Mouse (Mus musculus) G1E-ER4 (cell line): ENCODE data around the gene Gm17018. TPM values are rescaled to one million over a fixed set of nuclear protein-coding genes. Genes with fewer than 3 reads are reported as not detected.

Experiments
- GATA1 ChIP-seq: IDR thresholded peaks from one replicate; pipeline ENCODE4 v1.8.0; 2012; ENCODE audit warnings: low read length, inconsistent platforms
- polyA plus RNA-seq: library from polyadenylated mRNA; stranded (reverse); fragments of >175 nt; gene quantifications from 2 replicates; pipeline ENCODE4 v1.2.3, GENCODE M21; 2012

Gm17018 gene
- polyA plus RNA-seq, result 12.5 and 14.7 TPM in 2 replicates

- no peak for TF ChIP-seq GATA1
These were observed at the start of gene Gm17018, which contains the start of gene Poll for GRCm38 (mm10) chr19:45560153-45560890. Gene Gm17018, plus strand, starts transcription at chr19:45560615. Gene Poll, minus strand, starts transcription at chr19:45560531.

- TF ChIP-seq GATA1, result no peak
These were observed 49.7 kb upstream of the Gm17018 start for GRCm38 (mm10) chr19:45510680-45511079.

GRCm38 (mm10) chr19:45511406-45511805 is 49.0 kb upstream of the Gm17018 start:
- TF ChIP-seq GATA1, result no peak

GRCm38 (mm10) chr19:45515341-45515740 is 45.1 kb upstream of the Gm17018 start:
- TF ChIP-seq GATA1, result no peak

DNA sequence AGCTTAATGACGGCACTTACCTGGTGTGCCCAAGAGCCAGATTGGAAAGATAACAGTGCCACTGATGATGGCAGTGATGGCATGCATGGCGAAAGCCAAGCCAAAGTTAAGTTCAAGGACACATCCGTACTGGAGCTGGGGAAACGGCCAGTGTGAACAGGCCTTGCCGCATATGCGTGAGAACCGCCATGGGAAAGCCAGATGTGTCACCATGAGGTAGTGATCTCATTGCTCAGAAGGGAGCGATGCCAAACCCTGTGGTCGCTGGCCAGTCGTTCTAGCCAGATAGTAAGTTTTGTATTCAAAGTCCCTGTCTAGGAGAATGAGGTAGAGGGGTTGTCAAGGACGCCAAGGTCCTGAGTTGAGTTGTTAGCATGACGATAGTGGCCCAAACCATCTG is 44.2 kb upstream of the Gm17018 start:
- no peak for TF ChIP-seq GATA1

- TF ChIP-seq GATA1, result no peak
These were observed 33.0 kb upstream of the Gm17018 start for GRCm38 (mm10) chr19:45527382-45527781.

GRCm38 (mm10) chr19:45527931-45528534 is 32.4 kb upstream of the Gm17018 start:
- no peak for TF ChIP-seq GATA1

- TF ChIP-seq GATA1, result no peak
These were observed 31.1 kb upstream of the Gm17018 start for GRCm38 (mm10) chr19:45529294-45529693.

GRCm38 (mm10) chr19:45530200-45530995 is 30.0 kb upstream of the Gm17018 start:
- TF ChIP-seq GATA1, result no peak

DNA sequence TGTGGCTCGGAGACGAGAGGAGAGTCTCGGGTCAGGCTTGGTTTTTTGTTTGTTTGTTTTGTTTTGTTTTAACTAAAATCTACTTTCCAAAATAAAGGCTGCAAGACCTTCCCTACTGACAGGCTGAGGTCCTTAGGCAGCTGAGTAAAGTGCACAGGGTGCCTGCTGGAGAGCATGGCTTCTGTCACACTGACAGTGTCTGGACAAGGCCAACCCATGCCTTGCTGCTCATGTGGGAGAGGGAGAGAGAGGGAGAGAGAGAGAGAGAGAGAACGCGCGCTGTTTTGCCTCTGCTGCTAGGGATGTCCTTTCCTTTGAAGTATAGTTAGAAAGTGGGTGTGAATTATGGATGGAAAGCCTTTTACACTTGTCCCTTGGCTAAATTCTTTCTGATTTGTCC is 28.9 kb upstream of the Gm17018 start:
- no peak for TF ChIP-seq GATA1

DNA sequence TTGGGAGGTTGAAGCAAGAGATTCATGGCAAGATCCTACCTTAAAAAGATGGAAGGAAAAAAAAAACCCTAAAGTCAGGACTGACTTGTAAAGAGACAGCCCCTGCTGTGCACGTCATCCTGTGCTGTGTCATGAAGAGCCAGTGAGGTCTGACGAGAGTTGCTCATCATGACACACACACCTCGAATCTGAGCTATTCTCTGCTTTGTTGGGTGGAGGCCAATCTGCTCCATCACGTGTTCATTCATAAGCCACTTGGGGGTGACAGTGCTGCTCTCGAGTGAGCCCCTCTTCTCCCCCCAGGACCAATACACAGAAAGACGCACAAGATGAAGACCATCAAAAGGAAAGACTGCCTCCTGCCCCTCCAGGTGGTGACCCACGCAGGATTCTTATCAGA is 26.8 kb upstream of the Gm17018 start:
- TF ChIP-seq GATA1, result no peak

GRCm38 (mm10) chr19:45535214-45535735 is 25.1 kb upstream of the Gm17018 start:
- TF ChIP-seq GATA1, result no peak

DNA sequence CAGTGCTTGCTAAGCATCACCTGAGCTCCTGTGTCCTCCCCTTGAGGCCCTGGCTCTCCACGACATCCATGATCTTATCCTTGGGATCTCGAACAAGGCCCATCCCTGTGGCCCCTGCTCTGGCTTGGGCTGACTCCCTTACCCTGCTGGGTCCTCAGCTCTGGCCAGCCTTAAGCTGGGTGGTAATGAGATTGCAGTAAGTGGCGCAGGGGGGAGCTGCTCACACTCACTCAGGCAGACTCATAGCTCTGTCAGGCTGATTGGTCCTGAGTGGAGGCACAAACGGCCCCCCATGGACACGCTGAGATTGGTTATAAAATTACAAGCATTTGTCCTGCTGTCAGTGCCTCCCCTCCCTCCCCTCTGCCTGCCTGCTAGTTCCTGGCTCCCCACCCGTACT is 24.5 kb upstream of the Gm17018 start:
- no peak for TF ChIP-seq GATA1

- TF ChIP-seq GATA1, result no peak
These were observed 22.9 kb upstream of the Gm17018 start for GRCm38 (mm10) chr19:45537505-45537904.

GRCm38 (mm10) chr19:45540657-45541408 is 19.6 kb upstream of the Gm17018 start:
- TF ChIP-seq GATA1, result no peak

DNA sequence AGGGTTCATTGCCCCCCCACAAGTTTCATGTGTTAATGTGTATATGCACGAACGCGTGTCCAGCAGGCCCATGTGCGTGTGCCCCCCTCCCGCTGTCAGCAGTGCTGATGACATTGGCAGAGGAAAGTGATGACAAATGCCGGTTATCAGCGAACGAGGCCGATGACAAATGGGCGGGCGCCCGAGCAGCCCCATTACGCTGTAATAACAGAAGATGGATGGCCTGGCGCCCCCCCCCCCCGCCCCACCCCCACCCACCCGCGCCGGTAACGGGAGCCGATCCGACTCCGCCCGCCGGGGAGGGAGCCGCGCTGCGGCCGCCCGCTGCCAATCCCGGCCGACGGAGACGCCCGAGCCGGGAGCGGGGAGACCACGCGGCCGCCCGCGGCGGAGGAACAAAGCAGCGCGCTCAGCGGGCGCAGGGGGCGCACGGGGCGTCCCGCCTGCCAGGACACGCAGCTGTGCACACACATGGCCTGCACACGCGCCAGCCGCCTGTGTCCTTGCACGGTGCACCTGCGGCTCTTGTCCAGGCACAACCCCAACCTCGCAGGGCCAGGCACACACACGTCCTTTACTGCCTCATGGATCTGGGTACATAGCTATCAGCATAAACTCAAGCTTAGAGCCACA is 18.9 kb upstream of the Gm17018 start:
- no peak for TF ChIP-seq GATA1
